Mouse (Mus musculus) hindbrain, embryonic 15.5 days (tissue): ENCODE results near the gene Samd8. TPM values are rescaled to one million over a fixed set of nuclear protein-coding genes. Genes with fewer than 3 reads are reported as not detected.

ENCODE experiments used
- ATAC-seq: fragments of 200-750 bp; cut with Nextera tagmentation; 2 replicates; pipeline ENCODE4 v1.8.0; 2017; ENCODE audit warnings: low read depth, moderate number of reproducible peaks, moderate TSS enrichment; ENCODE audit not compliant: low FRiP score
- H3K27ac ChIP-seq: fragments of 300-500 bp; sonication (generic); replicated peaks from 2 replicates; pipeline ENCODE4 v1.5.1; 2015; ENCODE audit warnings: mild to moderate bottlenecking, inconsistent platforms
- H3K27me3 ChIP-seq: fragments of 300-500 bp; sonication (generic); 2 replicates; pipeline ENCODE4 v1.6.1; 2015; ENCODE audit warnings: control low read depth, inconsistent platforms
- H3K36me3 ChIP-seq: fragments of 300-500 bp; sonication (generic); 2 replicates; pipeline ENCODE4 v1.6.1; 2015; ENCODE audit warnings: control low read depth, inconsistent platforms
- H3K4me1 ChIP-seq: fragments of 300-500 bp; sonication (generic); replicated peaks from 2 replicates; pipeline ENCODE4 v1.6.1; 2015; ENCODE audit warnings: control low read depth, inconsistent platforms
- H3K4me2 ChIP-seq: fragments of 300-500 bp; sonication (generic); 2 replicates; pipeline ENCODE4 v1.6.1; 2015; ENCODE audit warnings: moderate library complexity, mild to moderate bottlenecking, inconsistent platforms
- H3K4me3 ChIP-seq: fragments of 300-500 bp; sonication (generic); 2 replicates; pipeline ENCODE4 v1.5.1; 2015; ENCODE audit warnings: mild to moderate bottlenecking, inconsistent platforms
- H3K9ac ChIP-seq: fragments of 300-500 bp; sonication (generic); 2 replicates; pipeline ENCODE4 v1.6.1; 2015; ENCODE audit warnings: inconsistent platforms
- H3K9me3 ChIP-seq: fragments of 300-500 bp; sonication (generic); 2 replicates; pipeline ENCODE4 v1.6.1; 2016; ENCODE audit warnings: control low read depth, inconsistent platforms
- WGBS: fragments of 180-500 bp; shearing (Covaris S2); methylation state at CpG from one replicate; pipeline ENCODE4 v1.1.7; 2015; 5-methylcytosine and 5-hydroxymethylcytosine counted together
- polyA plus RNA-seq: library from polyadenylated mRNA; unstranded; fragments of >200 nt; fragmentation: Nextera tagmentation; extraction: Ambion mirVana; gene quantifications from 2 replicates; pipeline ENCODE4 v1.2.1, GENCODE M21; 2015

Samd8 gene
- polyA plus RNA-seq, 1 experiment from 2014 or later = 21.3 TPM

GRCm38 (mm10) chr14:21773946-21774345 lies 23.6 kb downstream of the Samd8 start:
- no peak overlapping the region for H3K4me3 ChIP-seq
- H3K9me3 ChIP-seq = no peaks in the 10 kb centered on the region
- no peak overlapping the region for H3K4me2 ChIP-seq
- 76% methylated on average over 2 of the region's 2 CpGs for WGBS
- peaks cover 2% of the 10 kb centered on the region; the same call in 1 of the 2 replicates for H3K36me3 ChIP-seq
- H3K27ac ChIP-seq = no peak overlapping the region
- no peak for ATAC-seq
- no peaks in the 10 kb centered on the region for H3K4me1 ChIP-seq
- H3K9ac ChIP-seq = no peak overlapping the region
- H3K27me3 ChIP-seq = no peaks in the 10 kb centered on the region

DNA sequence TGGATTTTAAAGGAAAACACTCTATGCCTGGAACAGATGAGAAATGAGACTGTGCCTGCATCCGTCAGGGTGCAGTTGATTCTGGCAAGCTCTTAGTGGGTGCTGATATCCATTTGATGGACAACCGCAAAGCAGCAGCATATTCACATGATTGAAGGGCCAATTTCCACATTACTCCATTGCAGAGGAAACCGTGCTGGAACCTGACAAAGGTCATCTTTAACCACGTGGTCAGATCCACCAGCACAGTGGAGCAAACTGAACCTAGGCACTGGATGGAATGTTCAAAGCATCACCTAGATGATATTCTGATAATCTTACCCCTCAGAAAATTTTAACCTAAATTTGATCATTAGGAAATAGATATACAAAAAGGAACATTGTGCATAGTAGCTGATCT lies 25.9 kb downstream of the Samd8 start:
- H3K4me3 ChIP-seq = no peak overlapping the region
- ATAC-seq = no peak
- no peak overlapping the region for H3K27ac ChIP-seq
- H3K36me3 ChIP-seq = peaks cover 7% of the 10 kb centered on the region; the same call in 1 of the 2 replicates
- H3K27me3 ChIP-seq = no peaks in the 10 kb centered on the region
- no peaks in the 10 kb centered on the region for H3K9me3 ChIP-seq
- H3K9ac ChIP-seq = no peak overlapping the region
- no peak overlapping the region for H3K4me2 ChIP-seq
- 92% methylated on average over 4 of the region's 4 CpGs for WGBS
- no peaks in the 10 kb centered on the region for H3K4me1 ChIP-seq

- Histone ChIP-seq H3K27me3 (no peaks in the 10 kb centered on the region), H3K4me2 (no peak overlapping the region), H3K9me3 (no peaks in the 10 kb centered on the region), H3K9ac (no peak overlapping the region), H3K4me3 (no peak overlapping the region), H3K4me1 (no peaks in the 10 kb centered on the region), H3K27ac (no peak overlapping the region), H3K36me3 (peaks cover 13% of the 10 kb centered on the region)
- 75% methylated on average over 4 of the region's 4 CpGs for WGBS
- no peak for ATAC-seq
Observed at GRCm38 (mm10) chr14:21786500-21786899, 36.2 kb downstream of the Samd8 start.

DNA sequence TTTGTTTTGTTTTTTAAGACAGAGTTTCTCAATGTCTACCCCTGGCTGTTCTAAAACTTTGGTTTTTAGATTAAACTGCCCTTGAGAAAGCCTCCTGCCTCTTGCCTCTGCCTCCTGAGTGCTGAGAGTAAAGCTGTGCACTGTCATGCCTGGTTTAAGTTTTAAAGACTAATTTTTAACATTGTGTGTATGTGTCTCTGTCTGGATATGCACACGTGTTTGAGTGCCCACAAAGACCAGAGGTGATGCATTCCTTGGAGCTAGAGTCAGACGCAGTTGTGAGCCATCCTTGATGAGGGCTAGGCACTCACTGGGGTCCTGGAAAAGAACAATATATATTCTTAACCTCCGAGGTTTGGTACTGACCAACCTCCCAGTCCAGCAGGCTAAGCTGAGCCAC lies 37.0 kb downstream of the Samd8 start:
- peaks cover 13% of the 10 kb centered on the region for H3K36me3 ChIP-seq
- no peaks in the 10 kb centered on the region for H3K4me1 ChIP-seq
- no peak overlapping the region for H3K9ac ChIP-seq
- no peak overlapping the region for H3K4me2 ChIP-seq
- H3K9me3 ChIP-seq = no peaks in the 10 kb centered on the region
- WGBS = 86% methylated on average over 3 of the region's 3 CpGs
- H3K27ac ChIP-seq = no peak overlapping the region
- no peaks in the 10 kb centered on the region for H3K27me3 ChIP-seq
- no peak for ATAC-seq
- no peak overlapping the region for H3K4me3 ChIP-seq

DNA sequence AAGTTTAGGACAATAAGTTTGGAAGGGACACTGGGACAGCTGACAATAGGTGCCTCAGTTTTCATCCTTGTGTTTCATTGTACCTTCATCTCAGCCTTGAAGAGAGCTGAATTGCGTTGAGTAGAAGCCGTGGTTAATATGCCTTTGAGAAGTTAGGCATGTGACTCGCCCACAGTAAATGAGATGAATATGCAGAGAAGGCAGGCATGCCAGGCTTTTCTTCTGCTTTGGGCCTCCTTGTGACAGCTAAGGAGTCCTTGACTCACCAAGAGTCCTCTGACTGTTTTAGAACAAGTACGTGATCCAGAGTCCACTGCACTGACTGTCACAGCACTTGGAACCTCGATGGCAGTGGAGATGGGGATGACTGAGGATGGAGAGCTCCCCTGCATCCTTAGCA lies 37.8 kb downstream of the Samd8 start:
- no peak for ATAC-seq
- H3K9me3 ChIP-seq = no peaks in the 10 kb centered on the region
- no peak overlapping the region for H3K27ac ChIP-seq
- 94% methylated on average over 5 of the region's 5 CpGs for WGBS
- H3K4me1 ChIP-seq = no peaks in the 10 kb centered on the region
- H3K4me3 ChIP-seq = no peak overlapping the region
- H3K36me3 ChIP-seq = peaks cover 17% of the 10 kb centered on the region
- H3K9ac ChIP-seq = no peak overlapping the region
- H3K4me2 ChIP-seq = no peak overlapping the region
- no peaks in the 10 kb centered on the region for H3K27me3 ChIP-seq

DNA sequence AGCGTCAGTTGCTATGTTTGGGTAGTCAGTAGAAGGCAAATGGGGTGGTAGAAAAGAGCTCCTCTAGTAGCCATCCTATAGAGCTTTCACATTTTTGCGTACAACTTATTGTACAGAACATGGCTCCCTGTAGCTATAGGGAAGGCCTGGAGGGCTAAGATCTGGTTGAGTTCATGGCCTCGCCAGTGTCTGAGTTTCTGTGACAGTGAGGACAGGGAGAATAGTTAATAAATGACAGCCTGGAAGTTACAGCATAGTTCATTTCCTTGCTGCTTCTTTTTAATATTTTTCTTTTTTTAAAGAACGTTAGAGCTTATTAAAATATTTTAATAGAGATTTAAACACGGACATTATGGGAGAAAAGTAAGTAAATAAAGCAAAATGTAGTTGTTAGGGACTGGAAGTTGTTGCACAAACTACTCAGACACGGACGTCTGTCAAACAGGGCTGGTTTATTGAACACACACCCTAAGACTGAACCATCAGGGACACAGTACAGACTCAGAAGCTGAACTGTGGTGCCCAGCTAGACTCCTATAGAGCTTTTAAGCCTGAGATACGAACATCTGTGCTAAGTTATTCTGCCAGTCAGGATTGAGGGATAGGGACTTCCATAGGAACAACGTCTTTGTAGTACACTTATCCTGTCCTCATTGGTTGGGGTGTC lies 40.4 kb downstream of the Samd8 start:
- WGBS = 93% methylated on average over 9 of the region's 9 CpGs
- no peak for ATAC-seq
- peaks cover 8% of the 10 kb centered on the region; the same call in 1 of the 2 replicates for H3K36me3 ChIP-seq

DNA sequence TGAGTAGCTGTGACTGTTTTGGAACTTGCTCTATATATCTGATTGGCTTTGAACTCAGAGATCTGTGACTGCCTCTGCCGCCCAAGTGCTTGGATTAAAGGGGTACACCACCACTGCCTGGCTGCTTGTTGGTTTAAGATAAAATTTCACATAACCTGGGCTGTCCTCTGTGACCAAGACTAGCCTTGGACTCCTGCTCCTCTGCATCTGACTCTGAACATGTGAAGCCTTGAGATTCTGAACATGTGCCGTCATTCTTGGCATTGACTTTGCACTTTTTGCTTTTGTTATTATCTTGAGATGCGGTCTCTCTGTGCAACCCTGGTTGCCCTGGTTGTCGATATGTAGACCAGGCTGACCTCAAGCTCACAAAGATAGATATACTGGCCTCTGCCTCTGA lies 41.4 kb downstream of the Samd8 start:
- Histone ChIP-seq H3K36me3 (peaks cover 5% of the 10 kb centered on the region; the same call in 1 of the 2 replicates), H3K4me2 (no peak overlapping the region), H3K9ac (no peak overlapping the region), H3K9me3 (no peaks in the 10 kb centered on the region), H3K4me3 (no peak overlapping the region), H3K27me3 (no peaks in the 10 kb centered on the region), H3K4me1 (no peaks in the 10 kb centered on the region), H3K27ac (no peak overlapping the region)
- 91% methylated on average over 4 of the region's 4 CpGs for WGBS
- ATAC-seq = no peak

More for the DNA sequence above, 40.4 kb downstream of the Samd8 start:
- H3K27me3 ChIP-seq = no peaks in the 10 kb centered on the region
- no peak overlapping the region for H3K27ac ChIP-seq
- H3K9ac ChIP-seq = no peak overlapping the region
- no peaks in the 10 kb centered on the region for H3K9me3 ChIP-seq
- H3K4me1 ChIP-seq = no peaks in the 10 kb centered on the region
- H3K4me3 ChIP-seq = no peak overlapping the region
- H3K4me2 ChIP-seq = no peak overlapping the region

DNA sequence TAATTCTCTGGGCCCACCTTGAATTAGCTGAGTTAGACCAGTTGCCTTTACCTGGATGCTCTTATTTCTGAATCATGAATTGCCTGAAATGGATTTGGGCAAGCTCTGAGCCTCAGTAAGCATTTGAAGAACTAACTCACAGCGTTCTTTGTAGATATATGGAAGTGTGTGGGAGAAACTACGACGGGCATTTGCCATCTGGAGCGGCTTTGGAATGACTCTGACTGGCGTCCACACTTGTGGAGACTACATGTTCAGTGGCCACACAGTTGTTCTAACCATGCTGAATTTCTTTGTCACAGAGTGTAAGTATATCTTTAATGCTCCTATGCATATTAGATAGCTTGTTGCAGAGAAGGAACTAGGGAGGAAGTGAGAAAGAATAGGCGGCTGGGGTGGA lies 41.9 kb downstream of the Samd8 start:
- no peak for ATAC-seq
- no peaks in the 10 kb centered on the region for H3K27me3 ChIP-seq
- 95% methylated on average over 6 of the region's 6 CpGs for WGBS

GRCm38 (mm10) chr14:21800641-21801040 lies 50.3 kb downstream of the Samd8 start:
- Histone ChIP-seq H3K27ac (no peak overlapping the region), H3K9ac (no peak overlapping the region), H3K36me3 (peaks cover 3% of the 10 kb centered on the region; the same call in 1 of the 2 replicates), H3K27me3 (no peaks in the 10 kb centered on the region), H3K4me3 (no peak overlapping the region), H3K9me3 (no peaks in the 10 kb centered on the region), H3K4me1 (no peaks in the 10 kb centered on the region), H3K4me2 (no peak overlapping the region)
- ATAC-seq = no peak
- WGBS = 97% methylated on average over 4 of the region's 4 CpGs

More for the DNA sequence above, 41.9 kb downstream of the Samd8 start:
- Histone ChIP-seq H3K4me1 (no peaks in the 10 kb centered on the region), H3K4me3 (no peak overlapping the region), H3K27ac (no peak overlapping the region), H3K4me2 (no peak overlapping the region), H3K9ac (no peak overlapping the region), H3K9me3 (no peaks in the 10 kb centered on the region), H3K36me3 (peaks cover 5% of the 10 kb centered on the region; the same call in 1 of the 2 replicates)

GRCm38 (mm10) chr14:21801624-21802023 lies 51.3 kb downstream of the Samd8 start:
- H3K27ac ChIP-seq = no peak overlapping the region
- ATAC-seq = no peak
- no peaks in the 10 kb centered on the region for H3K4me1 ChIP-seq
- H3K36me3 ChIP-seq = peaks cover 3% of the 10 kb centered on the region; the same call in 1 of the 2 replicates
- H3K4me3 ChIP-seq = no peak overlapping the region
- no peaks in the 10 kb centered on the region for H3K9me3 ChIP-seq
- H3K9ac ChIP-seq = no peak overlapping the region
- 69% methylated on average over 7 of the region's 7 CpGs for WGBS
- no peak overlapping the region for H3K4me2 ChIP-seq
- no peaks in the 10 kb centered on the region for H3K27me3 ChIP-seq

GRCm38 (mm10) chr14:21802543-21803206 lies 52.3 kb downstream of the Samd8 start:
- H3K4me2 ChIP-seq = no peak overlapping the region
- no peak overlapping the region for H3K27ac ChIP-seq
- H3K9me3 ChIP-seq = no peaks in the 10 kb centered on the region
- 90% methylated on average over 6 of the region's 6 CpGs for WGBS
- ATAC-seq = peak; percentile 59; the same call in 1 of the 2 replicates
- no peak overlapping the region for H3K9ac ChIP-seq
- peaks cover 3% of the 10 kb centered on the region; the same call in 1 of the 2 replicates for H3K36me3 ChIP-seq
- H3K27me3 ChIP-seq = no peaks in the 10 kb centered on the region
- no peaks in the 10 kb centered on the region for H3K4me1 ChIP-seq
- no peak overlapping the region for H3K4me3 ChIP-seq

GRCm38 (mm10) chr14:21806203-21806602 lies 55.9 kb downstream of the Samd8 start:
- Histone ChIP-seq H3K27me3 (no peaks in the 10 kb centered on the region), H3K4me1 (no peaks in the 10 kb centered on the region), H3K27ac (no peak overlapping the region), H3K4me2 (no peak overlapping the region), H3K4me3 (no peak overlapping the region), H3K9ac (no peak overlapping the region), H3K9me3 (no peaks in the 10 kb centered on the region), H3K36me3 (no peaks in the 10 kb centered on the region)
- 84% methylated on average over 2 of the region's 2 CpGs for WGBS
- no peak for ATAC-seq
